In the genomic region with DNA sequence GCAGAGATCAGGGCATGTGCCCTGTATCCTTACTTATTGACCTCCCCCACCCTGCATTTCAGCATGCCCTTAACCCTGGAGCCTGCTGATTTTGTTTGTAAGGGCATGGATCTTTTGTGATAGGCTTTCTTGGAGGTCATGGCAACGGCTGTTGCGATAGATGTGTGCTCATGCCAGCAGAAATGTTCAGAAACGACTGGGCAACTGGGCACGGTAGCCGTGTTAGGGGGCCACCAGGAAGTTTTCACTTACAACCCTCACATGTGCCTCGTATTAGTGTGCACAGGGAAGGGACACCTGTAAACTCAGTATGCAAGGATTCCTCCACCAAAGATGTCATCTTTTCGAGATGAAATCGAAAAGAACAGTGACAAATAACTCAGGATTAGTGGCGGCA, we compare ENCODE assay signal across 8 mouse cellular contexts. TPM values are rescaled to one million over a fixed set of nuclear protein-coding genes. Genes with fewer than 3 reads are reported as not detected.
DNase-seq lines count a peak whose midpoint lies in the region; ATAC-seq and TF ChIP-seq lines count a peak whose summit lies in the region.

No protein-coding gene starts in this region.

- H3K4me1 ChIP-seq in kidney, adult 2 months (ENCODE audit: control insufficient read depth, insufficient read depth, low read length) = no peaks in the 10 kb centered on the region; the same call in 1 of the 2 replicates
- H3K4me1 ChIP-seq in bone marrow macrophage, adult 2 months (ENCODE audit: control insufficient read depth, insufficient read depth, low read length) = peaks cover 35% of the 10 kb centered on the region
- peaks cover 18% of the 10 kb centered on the region for H3K4me1 ChIP-seq in hindbrain, embryonic 13.5 days (replicated peaks)
- H3K4me1 ChIP-seq in midbrain, embryonic 14.5 days (ENCODE audit: control insufficient read depth, insufficient read depth, low read length) = peaks cover 16% of the 10 kb centered on the region

- no peaks in the 10 kb centered on the region for H3K27me3 ChIP-seq in kidney, adult 2 months (replicated peaks; ENCODE audit: control insufficient read depth, insufficient read depth, low read length)
- H3K27me3 ChIP-seq in hindbrain, embryonic 13.5 days = 0 out of 2 replicates have a peak, but pooled peaks cover 3% of the 10 kb centered on the region
- H3K27me3 ChIP-seq in midbrain, embryonic 14.5 days (ENCODE audit: control insufficient read depth, insufficient read depth, low read length) = no peaks in the 10 kb centered on the region

- peak overlapping the region; percentile 64 for H3K4me2 ChIP-seq in hindbrain, embryonic 13.5 days
- peak overlapping the region; percentile 55 for H3K4me2 ChIP-seq in midbrain, embryonic 14.5 days (ENCODE audit: low read length)

- DNase-seq in kidney, adult 2 months = no peak
- DNase-seq in kidney, adult 18-20 months = no peak
- DNase-seq in midbrain, embryonic 14.5 days = no peak
- DNase-seq in thymus, postnatal 25 days = no peak
- no peak for DNase-seq in cerebellum, adult 9-11 months

- no peaks in the 10 kb centered on the region for H3K9me3 ChIP-seq in hindbrain, embryonic 13.5 days
- no peaks in the 10 kb centered on the region for H3K9me3 ChIP-seq in midbrain, embryonic 14.5 days (ENCODE audit: control insufficient read depth, low read length)

- H3K27ac ChIP-seq in kidney, adult 2 months (ENCODE audit: insufficient read depth, low read depth, low read length) = peak overlapping the region; percentile 73
- H3K27ac ChIP-seq in bone marrow macrophage, adult 2 months (ENCODE audit: insufficient read depth, low read depth, low read length) = peak overlapping the region; percentile 78
- peak overlapping the region; percentile 73; the same call in 1 of the 2 replicates for H3K27ac ChIP-seq in hindbrain, embryonic 13.5 days
- 0 out of 2 replicates have a peak overlapping the region, but pooled peaks have one; percentile 64 for H3K27ac ChIP-seq in midbrain, embryonic 14.5 days (replicated peaks; ENCODE audit: low read depth, low read length)

- ATAC-seq in hindbrain, embryonic 13.5 days (ENCODE audit: low FRiP score) = peak; percentile 52
- peak; percentile 9; the same call in 1 of the 2 replicates for ATAC-seq in midbrain, embryonic 14.5 days (ENCODE audit: low FRiP score, low TSS enrichment)
- no peak for ATAC-seq in CD4-positive, CD25-positive, alpha-beta regulatory T cell, adult 4 months

- H3K36me3 ChIP-seq in kidney, adult 2 months (ENCODE audit: control insufficient read depth, insufficient read depth, low read length) = no peaks in the 10 kb centered on the region
- no peaks in the 10 kb centered on the region for H3K36me3 ChIP-seq in hindbrain, embryonic 13.5 days
- H3K36me3 ChIP-seq in midbrain, embryonic 14.5 days (ENCODE audit: control insufficient read depth, insufficient read depth, low read length) = no peaks in the 10 kb centered on the region

- TF ChIP-seq POLR2A in kidney, adult 2 months (IDR thresholded peaks at IDR 0.05; ENCODE audit: low read depth, low read length) = no peak
- no peak for TF ChIP-seq POLR2A in bone marrow macrophage, adult 2 months (IDR thresholded peaks at IDR 0.05; ENCODE audit: borderline replicate concordance, low read depth, low read length)

- TF ChIP-seq CTCF in kidney, adult 2 months (conservative IDR thresholded peaks at IDR 0.05; ENCODE audit: insufficient read depth, insufficient read length, low read depth, low read length) = no peak
- no peak for TF ChIP-seq CTCF in bone marrow macrophage, adult 2 months (IDR thresholded peaks at IDR 0.05; ENCODE audit: low read depth, low read length)

- 23% methylated on average over 9 of the region's 9 CpGs for WGBS in kidney, adult 2 months
- 31% methylated on average over 9 of the region's 9 CpGs for WGBS in hindbrain, embryonic 13.5 days
- WGBS in midbrain, embryonic 14.5 days = 30% methylated on average over 9 of the region's 9 CpGs

- H3K4me3 ChIP-seq in kidney, adult 2 months (ENCODE audit: insufficient read depth, low read depth, low read length) = peak overlapping the region; percentile 50
- H3K4me3 ChIP-seq in bone marrow macrophage, adult 2 months (ENCODE audit: insufficient read depth, low read length) = peak overlapping the region; percentile 55
- H3K4me3 ChIP-seq in hindbrain, embryonic 13.5 days = peak overlapping the region; percentile 44
- peak overlapping the region; percentile 31 for H3K4me3 ChIP-seq in midbrain, embryonic 14.5 days (replicated peaks; ENCODE audit: low read depth, low read length)

- peak overlapping the region; percentile 72 for H3K9ac ChIP-seq in hindbrain, embryonic 13.5 days
- peak overlapping the region; percentile 49; the same call in 1 of the 2 replicates for H3K9ac ChIP-seq in midbrain, embryonic 14.5 days (replicated peaks; ENCODE audit: low read length)

RNA-seq across cellular contexts. Expression of a gene that starts 0.5 kb away (rescaled TPM):
- 67.9 and 74.7 TPM in 2 replicates for polyA plus RNA-seq in kidney, adult 2 months (2012; rRNA removed)
- polyA plus RNA-seq in bone marrow macrophage, adult 2 months (2012; ENCODE audit: insufficient read depth, insufficient read length, missing spikeins) = 1.1 and 1.2 TPM in 2 replicates
- 1.8 and 2.3 TPM in 2 replicates for polyA plus RNA-seq in hindbrain, embryonic 13.5 days (2015; fragmentation: Nextera tagmentation; extraction: Ambion mirVana)
- 0.70 and 1.4 TPM in 2 replicates for polyA plus RNA-seq in midbrain, embryonic 14.5 days (2014; fragmentation: Nextera tagmentation; extraction: Ambion mirVana)
- polyA plus RNA-seq in CD4-positive, CD25-positive, alpha-beta regulatory T cell, adult 4 months (2017; shearing (Covaris generic)) = not detected

Comparison
In these comparisons a context has a peak if more than half of its experiments do, and no peak if none do; other contexts are left out.
1. RNA of a gene that starts 0.5 kb away (polyA plus RNA-seq): 67.9 to 74.7 TPM in kidney, adult 2 months; 1.8 to 2.3 TPM in hindbrain, embryonic 13.5 days, 1.1 to 1.2 TPM in bone marrow macrophage, adult 2 months, 0.70 to 1.4 TPM in midbrain, embryonic 14.5 days and not detected in CD4-positive, CD25-positive, alpha-beta regulatory T cell, adult 4 months; every median in the first group is over 10 times any median in the second.
2. Peak in every context shown above with its lines, with median percentiles within 50 percentile points of each other: H3K27ac ChIP-seq and H3K4me3 ChIP-seq.